Mouse (Mus musculus) bone marrow, adult 2 months (tissue): ENCODE data around the gene Vezf1. TPM values are rescaled to one million over a fixed set of nuclear protein-coding genes. Genes with fewer than 3 reads are reported as not detected.
A peak's percentile ranks its signal among the peaks of the same experiment; 100 is the strongest.

Experiments used
- H3K27ac ChIP-seq: fragments of 200-500 bp; 2 replicates; pipeline ENCODE4 v1.5.1; 2012; ENCODE audit warnings: low read depth, mild to moderate bottlenecking, control low read depth, inconsistent platforms, low read length; ENCODE audit not compliant: control insufficient read depth, poor library complexity, insufficient read depth
- H3K4me1 ChIP-seq: fragments of 200-500 bp; 2 replicates; pipeline ENCODE4 v1.6.1; 2011; ENCODE audit warnings: low read length; ENCODE audit not compliant: control insufficient read depth, insufficient read depth
- H3K4me3 ChIP-seq: fragments of 200-500 bp; replicated peaks from 2 replicates; pipeline ENCODE3; 2011; ENCODE audit warnings: mild to moderate bottlenecking, low read depth, low read length, control low read depth; ENCODE audit not compliant: control insufficient read depth
- CTCF ChIP-seq: fragments of 200-500 bp; IDR thresholded peaks from 2 replicates; pipeline ENCODE4 v1.5.1; 2011; ENCODE audit warnings: low read length, control low read depth; ENCODE audit not compliant: control insufficient read depth, insufficient read depth
- POLR2A ChIP-seq: fragments of 200-500 bp; IDR thresholded peaks from 2 replicates; pipeline ENCODE4 v1.6.1; 2011; ENCODE audit warnings: low read depth, mild to moderate bottlenecking, control low read depth, low read length, borderline replicate concordance; ENCODE audit not compliant: control insufficient read depth
- WGBS: fragments of 180-500 bp; shearing (Covaris S2); methylation state at CpG from one replicate; pipeline ENCODE4 v1.1.7; 2018; 5-methylcytosine and 5-hydroxymethylcytosine counted together
- polyA plus RNA-seq: library from polyadenylated mRNA; stranded (reverse); fragments of >200 nt; gene quantifications from 2 replicates; pipeline ENCODE4 v1.2.4, GENCODE M21; 2011; ENCODE audit warnings: low replicate concordance; ENCODE audit not compliant: missing spikeins, insufficient read depth, insufficient read length

The Vezf1 gene
- polyA plus RNA-seq, 1 experiment: 16.7 TPM

DNA sequence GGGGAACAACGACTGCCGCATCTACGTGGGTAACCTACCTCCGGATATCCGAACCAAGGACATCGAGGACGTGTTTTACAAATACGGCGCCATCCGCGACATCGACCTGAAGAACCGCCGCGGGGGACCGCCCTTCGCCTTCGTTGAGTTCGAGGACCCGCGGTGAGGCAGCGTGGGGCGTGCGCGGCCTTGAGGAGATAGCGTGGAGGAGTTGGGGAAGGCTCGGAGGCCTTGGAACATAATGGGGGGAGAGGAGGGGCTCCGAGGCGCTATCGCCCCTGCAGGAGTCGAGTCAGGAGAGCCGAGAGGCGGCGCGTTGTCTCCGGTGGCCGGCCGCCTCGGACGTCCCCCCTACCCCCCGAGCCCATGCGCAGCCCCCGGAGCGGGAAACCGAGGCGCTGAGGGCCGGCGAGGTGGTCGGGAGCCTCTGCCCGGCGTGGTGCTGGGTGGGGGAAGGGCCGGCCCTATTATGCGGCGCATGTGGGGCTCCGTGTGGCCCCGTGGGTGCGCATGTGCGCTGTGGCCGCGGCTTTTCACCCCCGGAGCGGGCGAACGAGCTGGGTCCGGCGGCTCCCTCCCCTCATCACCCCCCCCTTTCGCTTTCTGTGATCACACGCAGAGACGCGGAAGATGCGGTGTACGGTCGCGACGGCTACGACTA is 20.1 kb upstream of the Vezf1 start:
- Histone ChIP-seq H3K4me3 (peak overlapping the region; percentile 97), H3K4me1 (peaks cover 2% of the 10 kb centered on the region; the same call in 1 of the 2 replicates), H3K27ac (peak overlapping the region; percentile 99)
- no peak for TF ChIP-seq CTCF
- TF ChIP-seq POLR2A: peak; percentile 33; the same call in 1 of the 2 replicates
- WGBS: under 1% methylated on average over 76 of the region's 76 CpGs

DNA sequence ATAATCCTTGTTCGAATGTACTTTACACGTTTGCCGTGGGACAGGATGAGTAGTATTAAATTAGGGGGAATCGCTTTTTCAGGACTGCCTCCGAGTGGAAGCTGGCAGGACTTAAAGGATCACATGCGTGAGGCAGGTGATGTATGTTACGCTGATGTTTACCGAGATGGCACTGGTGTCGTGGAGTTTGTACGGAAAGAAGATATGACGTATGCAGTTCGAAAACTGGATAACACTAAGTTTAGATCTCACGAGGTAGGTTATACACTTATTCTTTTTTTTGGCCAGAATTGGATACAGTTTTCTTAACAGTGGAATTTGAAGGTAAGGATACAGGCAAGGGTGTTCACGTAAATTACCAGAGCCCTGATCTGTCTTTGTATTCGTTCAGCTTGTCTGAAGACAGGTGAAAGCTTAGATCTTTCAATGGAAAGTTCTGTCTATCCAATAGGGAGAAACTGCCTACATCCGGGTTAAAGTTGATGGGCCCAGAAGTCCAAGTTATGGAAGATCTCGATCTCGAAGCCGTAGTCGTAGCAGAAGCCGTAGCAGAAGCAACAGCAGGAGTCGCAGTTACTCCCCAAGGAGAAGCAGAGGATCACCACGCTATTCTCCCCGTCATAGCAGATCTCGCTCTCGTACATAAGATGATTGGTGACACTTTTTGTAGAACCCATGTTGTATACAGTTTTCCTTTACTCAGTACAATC is 19.0 kb upstream of the Vezf1 start:
- TF ChIP-seq CTCF (no peak), POLR2A (no peak)
- Histone ChIP-seq H3K4me1 (peaks cover 2% of the 10 kb centered on the region; the same call in 1 of the 2 replicates), H3K4me3 (peak overlapping the region; percentile 97), H3K27ac (no peak overlapping the region)
- WGBS: 11% methylated on average over 26 of the region's 26 CpGs

DNA sequence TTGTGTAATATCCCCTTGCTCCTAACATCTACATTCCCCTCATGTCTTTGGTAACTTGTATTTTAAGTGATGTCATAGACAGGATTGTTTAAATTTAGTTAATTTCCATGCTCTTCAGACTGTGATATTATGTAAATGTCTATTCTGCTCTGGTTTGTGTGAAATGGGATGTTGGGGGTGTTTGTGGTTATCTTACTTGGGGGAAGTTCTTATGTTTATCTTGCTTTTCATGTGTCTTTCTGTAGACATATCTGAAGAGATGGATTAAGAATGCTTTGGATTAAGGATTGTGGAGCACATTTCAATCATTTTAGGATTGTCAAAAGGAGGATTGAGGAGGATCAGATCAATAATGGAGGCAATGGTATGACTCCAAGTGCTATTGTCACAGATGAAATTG is 18.3 kb upstream of the Vezf1 start:
- TF ChIP-seq POLR2A: no peak
- TF ChIP-seq CTCF: no peak
- Histone ChIP-seq H3K4me1 (peaks cover 2% of the 10 kb centered on the region; the same call in 1 of the 2 replicates), H3K27ac (no peak overlapping the region), H3K4me3 (peak overlapping the region; percentile 97)

DNA sequence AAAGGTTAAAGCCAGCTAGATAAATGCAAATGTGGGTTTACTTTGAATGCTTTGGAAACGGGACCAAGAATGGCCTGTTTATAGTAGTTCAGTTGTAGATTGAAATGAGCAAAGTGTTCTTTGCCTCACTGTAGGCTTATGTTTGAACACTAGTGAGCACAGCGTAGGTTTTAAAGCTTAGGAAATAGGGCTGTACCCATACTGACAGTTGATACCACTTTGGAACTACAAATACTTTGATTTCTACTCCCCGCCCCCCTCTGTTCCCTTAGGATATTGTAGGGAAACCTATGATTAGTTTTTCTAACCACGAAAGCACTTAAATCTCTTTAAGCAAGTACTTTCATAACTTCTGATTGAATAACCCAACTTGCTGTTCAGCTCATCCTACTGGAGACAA is 15.4 kb upstream of the Vezf1 start:
- WGBS: 88% methylated on average over 4 of the region's 4 CpGs
- TF ChIP-seq POLR2A (no peak), CTCF (no peak)
- H3K4me3 ChIP-seq: no peak overlapping the region
- peaks cover 2% of the 10 kb centered on the region; the same call in 1 of the 2 replicates for H3K4me1 ChIP-seq
- H3K27ac ChIP-seq: no peak overlapping the region

DNA sequence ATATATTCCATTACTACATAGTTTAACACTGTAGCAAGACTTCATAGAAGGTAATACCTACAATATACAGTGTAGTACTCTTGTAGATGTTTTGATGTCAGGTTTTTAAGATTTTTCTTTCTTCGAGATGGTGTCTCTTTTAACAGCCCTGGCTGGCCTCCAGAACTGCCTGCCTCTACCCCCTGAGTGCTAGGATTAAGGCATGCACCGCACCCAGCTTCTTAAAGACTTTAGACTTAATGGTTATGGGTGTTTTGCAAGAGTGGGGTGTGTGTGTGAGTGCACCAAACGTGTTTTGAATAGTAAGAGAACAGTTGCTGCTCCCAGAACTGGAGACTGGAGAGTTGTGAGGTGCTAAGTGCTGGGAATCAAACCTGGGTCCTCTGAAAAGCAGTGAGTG is 14.3 kb upstream of the Vezf1 start:
- WGBS: 69% methylated on average over 3 of the region's 3 CpGs
- Histone ChIP-seq H3K27ac (no peak overlapping the region), H3K4me3 (no peak overlapping the region), H3K4me1 (peaks cover 2% of the 10 kb centered on the region; the same call in 1 of the 2 replicates)
- no peak for TF ChIP-seq CTCF
- TF ChIP-seq POLR2A: no peak

DNA sequence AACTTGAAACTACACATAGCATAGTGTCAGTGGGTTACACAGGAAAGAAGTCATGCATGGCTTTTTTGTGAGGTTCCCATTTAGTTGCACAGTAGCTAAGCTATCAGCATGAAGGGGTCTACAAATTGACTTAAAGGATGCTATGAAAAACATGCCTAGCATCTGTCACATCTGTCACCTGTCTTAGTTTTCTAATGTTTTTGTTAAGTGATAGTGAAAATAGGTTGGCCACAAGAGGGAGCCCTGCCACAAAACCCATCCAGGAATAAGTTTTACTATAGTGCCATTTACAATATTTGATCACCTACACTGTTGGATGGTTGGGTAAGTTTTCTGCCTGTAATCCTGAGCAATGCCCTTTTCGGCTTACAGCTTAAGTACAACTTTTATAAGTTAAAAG is 13.5 kb upstream of the Vezf1 start:
- Histone ChIP-seq H3K27ac (no peak overlapping the region), H3K4me3 (no peak overlapping the region), H3K4me1 (no peaks in the 10 kb centered on the region; the same call in 1 of the 2 replicates)
- 55% methylated on average over 1 of the region's 1 CpGs for WGBS
- no peak for TF ChIP-seq POLR2A
- no peak; the same call in 1 of the 2 replicates for TF ChIP-seq CTCF

DNA sequence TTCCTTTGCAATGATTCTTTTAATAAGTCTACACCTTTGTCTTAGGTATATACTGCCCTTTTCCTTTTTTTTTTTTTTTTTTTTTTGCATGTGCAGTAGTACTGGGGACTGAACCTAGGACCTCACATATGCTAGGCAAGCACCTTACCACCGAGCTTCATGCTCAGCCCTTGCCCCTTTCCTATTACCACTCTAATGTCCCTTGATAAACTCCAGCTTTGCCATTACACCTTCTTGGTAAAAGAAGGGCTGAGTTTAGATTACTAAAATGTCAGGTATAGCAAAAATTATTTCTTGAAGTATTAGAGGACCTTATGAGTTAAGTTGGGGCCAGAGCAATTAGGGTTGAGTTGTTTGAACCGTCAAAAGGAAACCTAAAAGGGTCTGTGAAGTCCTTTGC is 12.3 kb upstream of the Vezf1 start:
- WGBS: 77% methylated on average over 2 of the region's 2 CpGs
- no peak overlapping the region for H3K4me3 ChIP-seq
- H3K4me1 ChIP-seq: no peaks in the 10 kb centered on the region
- H3K27ac ChIP-seq: no peak overlapping the region
- no peak for TF ChIP-seq POLR2A
- TF ChIP-seq CTCF: no peak

DNA sequence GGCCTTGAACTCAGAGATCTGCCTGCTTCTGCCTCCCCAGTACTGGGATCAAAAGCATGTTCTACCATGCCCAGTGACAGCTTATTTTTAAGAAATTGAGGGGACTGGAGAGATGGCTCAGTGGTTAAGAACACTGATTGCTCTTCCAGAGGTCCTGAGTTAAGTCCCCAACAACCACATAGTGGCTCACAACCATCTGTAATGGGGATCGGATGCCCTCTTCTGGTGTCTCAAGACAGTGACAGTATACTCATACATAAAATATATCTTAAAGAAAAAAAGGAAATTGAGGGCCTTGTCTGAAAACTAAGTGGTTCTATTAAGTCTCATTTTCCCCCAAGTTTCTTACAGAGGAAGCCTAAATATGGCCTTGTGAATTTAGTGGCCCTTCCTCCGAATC is 10.3 kb upstream of the Vezf1 start:
- 82% methylated on average over 2 of the region's 2 CpGs for WGBS
- Histone ChIP-seq H3K4me3 (no peak overlapping the region), H3K27ac (no peak overlapping the region), H3K4me1 (no peaks in the 10 kb centered on the region)
- no peak for TF ChIP-seq CTCF
